Mouse (Mus musculus): ENCODE results near the gene Gabrg3. TPM values are rescaled to one million over a fixed set of nuclear protein-coding genes. Genes with fewer than 3 reads are reported as not detected.
A peak's percentile ranks its signal among the peaks of the same experiment; 100 is the strongest.
"Not testable (repeated sequence)": the region's sequence is repeated elsewhere in the genome, so short reads cannot be mapped to it uniquely, and the experiment has no call there.

Gabrg3 gene
- total RNA-seq, 4 experiments from 2014 or later = 2.6 to 11.3 (median 6.9) TPM

DNA sequence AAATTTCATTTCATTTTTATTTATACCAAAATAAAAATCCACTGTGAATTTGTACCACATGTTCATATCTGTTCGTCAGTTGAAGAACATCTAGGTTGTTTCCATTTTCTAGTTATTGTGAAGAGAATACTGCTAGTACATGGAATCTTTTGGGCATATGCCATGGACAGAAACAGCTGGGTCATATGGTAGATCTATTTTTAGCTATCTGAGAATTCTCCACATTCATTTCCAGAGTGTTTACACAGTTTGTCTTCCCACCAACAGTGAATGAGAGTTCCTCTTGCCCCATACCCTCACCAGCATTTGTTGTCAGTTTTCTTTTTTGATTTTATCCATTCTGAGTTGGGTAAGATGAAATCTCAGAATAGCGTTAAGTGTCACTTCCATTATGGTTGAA, 75.0 kb downstream of the Gabrg3 start:
- DNase-seq = no peak

DNA sequence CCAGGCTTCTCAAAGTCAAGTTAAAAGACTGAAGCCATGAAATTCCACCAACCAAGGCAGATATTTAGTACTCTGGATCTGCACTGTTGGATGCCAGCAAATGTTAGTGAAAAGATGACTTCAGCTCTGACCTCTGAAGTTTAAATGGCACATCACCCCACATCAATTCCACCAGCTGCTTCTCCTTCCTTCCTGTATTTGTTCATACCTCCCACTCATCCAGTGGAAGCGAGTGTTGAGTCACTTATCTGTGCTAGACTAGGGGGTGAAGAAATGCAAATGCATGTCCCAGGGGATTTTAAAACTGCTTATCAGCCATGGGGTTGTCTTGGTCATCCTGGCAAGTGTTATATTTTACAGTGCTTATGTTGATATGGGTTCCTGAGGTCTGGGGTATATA, 79.7 kb downstream of the Gabrg3 start:
- no peak for DNase-seq

DNA sequence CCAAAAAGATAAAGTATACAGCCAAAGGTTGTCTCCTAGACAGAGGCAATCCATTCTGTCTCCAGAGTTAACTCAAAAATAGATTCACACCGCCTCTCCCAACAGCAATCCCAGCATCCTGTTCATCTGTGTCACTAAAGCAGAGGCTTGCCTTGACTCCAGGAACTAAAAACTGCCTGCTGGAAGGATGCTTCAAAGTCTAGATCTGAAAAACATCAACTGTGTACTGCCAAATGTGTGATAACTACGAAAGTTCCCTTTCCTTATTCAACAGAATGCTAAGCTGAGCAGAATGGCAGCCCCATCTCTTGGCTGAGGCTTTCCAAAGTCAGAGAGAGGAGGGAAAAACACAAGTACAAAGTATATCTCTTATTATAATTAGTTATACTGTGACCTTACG, 90.3 kb downstream of the Gabrg3 start:
- no peak for DNase-seq

DNA sequence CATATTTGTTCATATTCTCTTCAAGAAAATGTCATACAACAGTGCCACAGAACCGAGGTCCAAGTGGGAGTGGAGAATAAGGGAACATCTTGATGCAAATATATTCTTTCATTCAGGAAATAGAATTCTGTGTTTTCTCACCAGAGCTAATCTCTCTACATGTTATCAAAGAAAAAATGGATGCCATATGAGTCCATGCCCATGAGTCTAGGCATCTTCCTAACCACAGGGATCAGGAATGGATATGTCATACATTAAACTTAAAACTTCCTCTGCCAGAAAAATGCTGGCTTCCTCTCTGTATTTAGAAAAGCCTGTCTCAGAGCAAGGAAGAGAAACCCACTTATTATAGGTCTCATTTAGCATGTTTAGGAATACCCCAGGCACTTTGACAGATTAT, 92.9 kb downstream of the Gabrg3 start:
- no peak for DNase-seq

DNA sequence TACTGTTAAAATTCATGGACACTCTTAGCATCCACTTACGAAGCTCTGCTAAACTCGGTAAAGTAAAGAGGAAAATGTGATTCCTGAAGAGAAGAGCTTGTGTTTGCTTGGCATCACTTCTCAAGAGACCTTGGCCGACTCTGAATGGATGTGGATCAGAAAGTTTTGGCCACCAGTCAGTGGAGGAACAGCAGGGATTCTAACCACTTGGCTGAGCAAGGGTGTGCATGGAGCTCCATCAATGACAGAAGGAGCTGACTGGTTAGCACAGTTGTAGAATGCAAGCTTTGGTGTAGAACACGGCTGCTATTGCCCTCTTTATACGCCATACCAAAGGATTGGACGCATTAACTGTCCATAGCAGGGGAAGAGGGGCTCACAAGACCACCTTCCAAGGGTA, 93.4 kb downstream of the Gabrg3 start:
- no peak for DNase-seq

DNA sequence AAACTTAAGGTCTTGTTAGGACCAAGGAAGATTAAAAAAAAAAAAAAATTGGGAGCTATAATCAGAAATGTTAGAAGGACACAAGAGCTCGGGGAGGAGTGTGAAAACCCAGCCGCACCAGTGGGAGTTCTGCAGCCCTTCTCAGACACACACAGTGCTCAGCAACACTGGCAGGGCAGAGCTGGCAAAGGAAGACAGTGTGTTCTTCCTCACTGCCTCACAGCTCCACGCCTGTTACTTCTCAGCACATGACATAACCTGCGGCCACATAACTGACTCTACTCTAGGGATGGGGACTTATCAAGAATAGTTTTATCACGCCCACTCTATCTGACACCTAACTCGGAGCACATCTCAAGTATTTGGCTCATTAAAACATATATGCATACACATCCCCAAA, 103.8 kb downstream of the Gabrg3 start:
- DNase-seq = no peak

DNA sequence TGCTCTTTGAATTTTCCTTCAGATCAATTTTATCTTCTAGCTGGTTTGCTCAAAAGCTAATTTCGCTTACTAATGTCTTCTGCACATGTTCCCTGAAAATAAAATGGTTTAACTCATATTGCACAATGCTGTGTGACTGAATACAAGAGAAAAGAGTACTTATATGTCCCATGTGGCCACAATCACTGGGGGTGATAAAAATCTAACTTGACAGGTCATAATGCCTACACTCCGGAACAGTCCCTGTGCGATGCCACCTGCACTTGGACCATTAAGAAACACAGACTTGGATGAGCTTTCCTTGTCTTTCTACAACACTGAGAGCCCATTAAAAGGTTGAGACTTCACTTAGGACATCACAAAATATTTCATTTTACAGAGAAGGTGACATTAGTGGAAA, 108.1 kb downstream of the Gabrg3 start:
- DNase-seq = no peak

DNA sequence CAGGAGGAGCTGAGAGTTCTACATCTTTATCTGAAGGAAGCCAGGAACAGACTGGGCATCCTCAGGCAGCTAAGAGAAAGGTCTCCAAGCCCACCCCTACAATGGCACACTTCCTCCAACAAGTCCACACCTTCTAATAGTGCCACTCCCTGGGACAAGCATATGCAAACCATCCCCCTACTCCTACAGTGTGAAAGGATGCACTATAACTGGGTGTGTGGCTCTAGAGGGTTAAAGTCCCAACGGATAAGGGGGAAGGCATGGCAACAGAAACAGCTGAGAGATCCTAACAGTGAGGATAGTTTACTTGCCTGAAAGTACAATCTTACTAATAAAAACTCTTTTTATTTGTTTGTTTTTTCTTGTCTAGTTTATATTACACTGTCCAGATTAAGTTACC, 126.8 kb downstream of the Gabrg3 start:
- no peak for DNase-seq

DNA sequence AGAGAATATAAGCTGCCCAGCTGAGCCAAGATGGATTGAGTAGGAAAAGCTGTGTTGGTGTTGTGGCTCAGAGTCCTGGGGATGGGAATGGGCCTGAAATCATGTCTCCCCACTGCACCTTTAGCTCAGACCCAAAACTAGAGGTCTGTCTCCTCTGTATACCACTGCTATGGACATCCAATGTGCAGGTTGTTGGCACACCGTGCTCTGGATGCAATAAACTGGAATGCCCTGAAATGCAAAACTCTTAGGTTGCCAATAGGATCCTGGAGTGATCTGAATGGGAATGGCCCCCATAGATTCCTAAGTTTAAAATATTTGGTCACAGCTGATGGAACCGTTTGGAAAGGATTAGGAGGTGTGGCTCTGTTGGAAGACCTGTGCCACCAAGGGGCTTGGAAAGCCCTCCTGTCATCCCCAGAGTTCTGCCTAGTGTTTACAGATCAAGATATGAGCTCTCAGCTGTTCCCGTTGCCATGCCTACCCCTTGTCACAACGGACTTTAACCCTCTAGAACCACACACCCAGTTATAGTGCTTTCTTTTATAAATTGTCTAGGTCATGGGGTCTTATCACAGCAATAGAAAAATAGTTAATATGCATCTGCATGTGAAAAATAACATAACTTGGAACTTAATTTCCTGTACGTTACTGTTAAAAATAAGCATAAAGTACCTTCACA, 128.0 kb downstream of the Gabrg3 start:
- no peak for DNase-seq

DNA sequence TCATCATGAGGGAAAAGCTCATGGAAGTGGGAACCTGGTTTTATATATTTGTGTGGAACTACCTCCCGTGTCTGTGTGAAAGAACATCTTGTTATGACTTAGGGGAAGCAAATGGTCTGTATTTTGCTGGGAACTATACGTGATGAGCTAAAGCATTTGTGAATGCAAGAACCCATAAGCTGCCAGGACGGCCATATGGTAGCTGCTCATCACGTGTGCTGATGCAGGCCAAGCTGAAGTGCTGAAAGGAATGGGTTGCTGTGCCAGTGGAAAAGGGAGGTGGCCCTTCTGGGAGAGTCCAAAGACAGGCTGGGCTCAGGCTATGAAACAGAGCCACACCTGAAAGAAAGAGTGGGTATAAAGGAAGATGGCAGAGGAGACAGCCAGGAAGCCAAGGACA, 143.0 kb downstream of the Gabrg3 start:
- DNase-seq = no peak

DNA sequence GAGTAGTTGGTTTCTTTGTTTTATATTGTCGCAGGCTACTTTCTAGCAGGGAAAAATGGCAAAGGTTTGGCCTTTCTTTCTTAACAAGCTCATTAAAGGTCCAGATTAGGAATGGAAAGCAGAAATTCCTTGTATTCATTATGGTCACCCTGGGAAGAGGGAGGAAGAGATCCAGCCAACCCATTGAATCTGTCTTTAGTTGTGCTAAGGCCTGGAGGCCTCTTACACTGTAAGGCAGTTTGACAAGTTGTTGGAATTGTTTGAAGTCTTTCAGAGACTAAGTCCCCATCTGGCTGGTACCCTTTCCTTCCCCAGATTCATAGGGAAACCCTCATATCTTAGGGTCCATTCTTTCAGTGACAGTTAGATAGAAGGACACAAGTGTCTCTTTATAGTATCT, 172.9 kb downstream of the Gabrg3 start:
- DNase-seq = no peak

DNA sequence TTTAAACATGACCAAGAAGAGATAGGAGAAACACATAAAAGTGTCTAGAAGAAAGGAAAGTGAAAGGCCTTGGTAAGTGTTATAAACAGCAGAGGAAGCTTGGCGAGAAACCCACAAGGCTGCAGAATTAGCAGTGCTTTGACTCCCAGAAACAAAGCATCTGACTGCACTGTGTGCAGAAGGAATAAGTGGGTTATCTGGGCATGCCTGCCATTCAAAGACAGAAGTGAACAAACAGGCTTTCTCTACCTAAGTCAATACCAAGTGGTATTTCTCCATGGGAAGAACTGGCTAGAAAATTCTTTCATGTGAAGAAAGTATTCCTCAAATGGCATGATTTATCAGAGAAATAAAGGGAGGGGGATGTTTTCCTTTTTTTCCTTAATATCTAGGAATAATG, 201.0 kb downstream of the Gabrg3 start:
- no peak for DNase-seq

DNA sequence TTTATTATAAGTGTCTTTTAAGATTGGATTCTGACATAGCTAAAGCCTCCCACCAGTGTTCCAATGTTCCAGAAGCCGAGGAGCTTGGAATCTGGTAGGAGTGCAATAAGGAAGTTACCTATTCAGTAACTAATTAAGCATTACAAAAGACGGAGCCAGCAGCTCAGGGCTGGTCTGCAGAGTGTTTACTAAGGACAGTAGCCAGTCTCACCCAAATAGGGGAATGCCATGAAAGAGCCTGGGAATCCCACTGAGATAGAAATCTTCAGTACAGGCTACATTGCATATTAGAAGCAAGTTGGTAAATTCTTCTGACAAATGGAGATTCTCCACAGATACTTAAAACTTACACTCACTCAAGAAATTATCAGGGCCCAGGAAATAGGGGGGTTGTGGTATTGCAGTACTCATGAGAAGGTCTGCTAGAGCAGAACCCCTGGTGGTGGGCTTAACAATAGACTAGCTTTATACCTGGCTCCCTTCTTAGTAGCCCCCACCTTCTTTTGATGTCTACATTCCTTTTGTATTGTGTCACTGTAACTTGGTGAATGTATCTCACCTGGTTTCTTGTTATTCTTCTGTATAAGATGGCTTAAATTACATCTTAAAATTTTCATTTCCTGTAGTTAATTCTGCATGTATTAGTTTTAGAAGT, 211.0 kb downstream of the Gabrg3 start:
- DNase-seq = not testable (repeated sequence)

DNA sequence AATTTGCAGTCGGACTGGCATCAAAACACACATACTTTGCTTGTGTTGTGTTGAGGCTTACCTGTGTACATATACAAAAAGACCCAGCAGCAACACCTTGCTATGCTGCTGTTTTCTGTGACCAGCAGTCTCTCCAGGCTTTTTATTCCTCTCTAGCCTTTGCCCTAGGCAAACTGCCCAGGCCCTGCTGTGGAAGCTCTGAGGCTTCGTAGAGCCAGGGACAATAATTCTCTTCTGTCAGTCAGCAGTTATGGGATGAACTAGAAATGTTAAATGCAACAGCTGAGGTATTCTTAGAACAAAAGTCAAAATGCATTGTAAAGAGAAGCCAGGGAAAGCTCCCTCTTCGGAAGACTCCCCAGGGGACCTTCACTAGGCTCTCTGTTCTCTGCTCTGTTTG, 220.1 kb downstream of the Gabrg3 start:
- DNase-seq = no peak

DNA sequence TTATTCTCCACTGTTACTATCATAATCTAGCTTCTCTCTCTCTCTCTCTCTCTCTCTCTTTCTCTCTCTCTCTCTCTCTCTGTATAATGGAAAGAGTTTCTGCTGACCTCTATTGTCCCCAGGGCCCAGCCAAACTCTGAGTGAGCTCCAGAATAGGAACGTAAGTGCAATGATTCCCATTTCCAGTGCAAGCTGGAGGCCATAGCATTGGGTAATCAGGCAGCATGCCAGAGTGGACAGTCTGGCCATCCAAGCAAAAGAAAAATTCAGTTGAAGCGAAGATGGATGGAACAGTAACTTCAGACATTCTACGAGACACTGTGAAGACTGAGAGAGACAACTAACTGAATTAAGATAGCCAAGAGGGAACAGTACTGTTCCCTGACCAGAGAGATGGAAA, 228.8 kb downstream of the Gabrg3 start:
- peak; percentile 62 for DNase-seq

DNA sequence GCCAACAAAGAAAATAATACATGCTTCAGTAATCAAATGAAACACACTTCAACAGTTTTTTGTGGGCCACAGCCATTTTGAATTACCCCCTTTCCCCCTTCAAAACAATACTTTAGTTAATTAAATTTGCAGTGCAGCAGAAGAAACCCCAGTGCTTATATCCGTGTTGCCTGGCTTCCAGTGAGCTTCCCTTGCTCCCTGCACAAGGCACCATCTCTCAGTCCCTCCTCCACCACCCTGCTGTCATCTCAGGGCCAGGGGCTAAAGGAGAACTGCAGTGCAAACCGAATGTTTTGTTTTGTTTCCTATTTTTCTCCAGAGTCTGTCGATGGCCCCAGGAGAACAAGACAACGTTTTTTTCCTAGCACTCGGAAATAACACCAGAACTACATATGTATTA, 233.2 kb downstream of the Gabrg3 start:
- DNase-seq = no peak

DNA sequence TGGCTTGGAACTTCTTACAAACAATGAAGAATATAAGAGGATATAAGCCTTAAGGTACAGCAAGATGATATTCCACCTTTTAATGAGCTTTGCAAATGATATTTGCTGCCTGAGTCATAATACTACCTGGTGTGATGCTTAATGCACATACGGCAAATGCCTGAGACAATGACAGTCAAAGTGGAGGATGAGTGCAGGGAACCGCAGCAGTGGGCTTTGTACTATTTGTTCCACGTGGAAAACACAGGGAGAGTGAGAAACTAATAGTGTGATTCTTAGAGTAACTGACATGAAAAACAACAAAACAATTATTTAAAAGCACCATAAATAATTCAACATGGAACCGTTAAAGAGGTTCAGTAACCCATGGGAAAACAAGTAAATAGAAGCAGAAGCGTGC, 236.2 kb downstream of the Gabrg3 start:
- DNase-seq = no peak

DNA sequence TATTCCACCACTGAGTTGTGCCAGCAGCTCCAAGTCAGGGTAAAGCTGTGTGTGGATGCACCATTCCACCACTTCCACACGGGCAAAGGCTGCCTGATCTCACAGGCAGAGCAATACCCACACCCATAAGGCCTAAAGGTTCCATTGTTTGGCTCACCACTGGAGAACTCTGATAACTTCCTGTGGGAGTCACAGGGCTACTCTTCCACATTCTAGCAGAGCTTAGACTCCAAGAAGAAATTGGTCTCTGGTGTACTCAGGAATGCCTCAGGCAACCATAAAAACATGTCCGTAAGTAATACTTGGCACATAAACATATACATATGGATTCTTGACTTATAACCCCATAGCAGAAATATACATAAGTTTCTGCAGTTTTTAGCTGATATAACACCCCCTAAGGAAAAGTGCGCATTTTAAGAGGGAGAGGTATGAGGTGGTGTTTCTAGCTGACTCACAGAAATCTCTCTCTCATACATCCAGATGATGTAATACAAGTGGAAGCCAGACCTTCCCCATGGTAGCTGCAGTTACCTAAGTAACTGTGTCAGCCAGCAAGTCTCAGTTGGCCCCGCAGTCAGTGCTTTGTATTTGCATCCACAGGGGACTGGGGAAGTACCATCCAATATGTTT, 248.8 kb downstream of the Gabrg3 start:
- DNase-seq = no peak

DNA sequence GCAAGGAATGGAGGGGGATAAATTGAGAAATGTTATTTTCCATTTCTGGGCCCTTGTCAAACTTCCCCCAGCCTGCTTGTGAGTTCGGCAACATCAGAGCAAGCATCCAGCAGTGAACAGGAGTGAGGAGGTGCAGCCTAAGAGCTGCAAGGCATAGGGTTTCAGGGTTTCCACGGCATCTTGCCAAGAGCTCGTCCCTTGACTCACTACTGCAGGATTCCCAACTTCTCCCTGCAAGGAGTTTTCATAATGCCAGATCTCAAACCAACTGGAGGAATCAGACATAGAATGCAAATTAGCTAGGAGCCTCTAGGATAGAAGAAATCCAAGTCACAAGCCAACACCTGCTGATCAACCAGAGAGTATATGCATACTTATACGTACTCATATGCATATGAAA, 254.0 kb downstream of the Gabrg3 start:
- peak; percentile 8 for DNase-seq

DNA sequence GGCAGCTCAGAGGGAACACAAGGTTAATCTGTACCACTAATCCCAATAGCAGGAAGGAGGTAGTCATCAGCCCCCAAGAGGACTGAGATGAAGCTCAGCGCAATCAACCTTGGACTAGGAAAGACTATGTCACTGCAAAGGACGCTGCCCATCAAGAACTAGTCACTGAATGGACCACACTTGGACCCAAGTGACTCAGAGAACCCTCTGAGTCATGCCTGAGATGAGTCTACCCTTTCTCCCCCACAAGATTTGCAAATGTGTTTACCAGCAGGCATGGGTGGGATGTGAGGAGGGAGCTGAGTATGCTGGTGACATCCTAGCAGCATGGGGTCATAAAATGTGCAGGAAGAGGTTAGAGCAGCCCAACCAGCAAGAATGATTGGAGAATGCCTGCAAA, 254.5 kb downstream of the Gabrg3 start:
- DNase-seq = peak; percentile 59

DNA sequence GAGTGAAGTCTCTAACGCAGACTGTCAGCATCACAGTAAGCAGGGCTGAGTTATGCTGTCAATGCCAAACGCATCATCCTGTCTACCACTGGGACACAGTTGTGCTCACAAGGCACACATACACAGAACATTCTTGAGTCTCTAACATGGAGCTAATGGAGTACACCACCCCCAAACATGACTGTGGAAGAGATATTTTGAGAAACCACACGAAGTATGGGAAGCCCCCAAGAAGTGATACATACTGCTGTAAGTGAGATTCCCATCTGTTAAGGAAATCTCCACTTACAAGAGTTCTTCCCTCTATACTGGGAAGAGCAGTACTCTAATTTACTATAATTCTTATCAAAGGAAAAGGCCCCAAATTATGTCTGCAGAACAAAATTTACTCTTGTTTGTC, 286.9 kb downstream of the Gabrg3 start:
- DNase-seq = no peak

DNA sequence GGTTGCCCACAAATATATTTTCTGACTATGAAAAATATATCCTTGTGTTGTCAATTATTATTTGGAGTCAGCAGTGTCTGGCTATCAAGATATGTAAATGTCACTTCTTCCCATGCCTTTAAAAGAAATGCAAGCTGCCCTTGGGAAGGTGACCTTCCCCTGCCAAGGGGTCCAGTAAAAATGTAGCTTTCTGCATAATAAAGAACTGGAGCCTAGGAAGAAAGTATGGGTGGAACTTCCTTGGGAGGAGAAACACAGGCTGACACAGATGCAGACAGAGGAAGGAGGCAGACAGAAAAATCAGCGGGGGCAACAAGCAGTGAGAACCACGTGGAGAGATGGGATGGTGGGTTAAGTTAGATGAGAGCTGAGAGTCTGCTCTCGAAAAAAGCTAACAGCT, 304.9 kb downstream of the Gabrg3 start:
- DNase-seq = no peak

DNA sequence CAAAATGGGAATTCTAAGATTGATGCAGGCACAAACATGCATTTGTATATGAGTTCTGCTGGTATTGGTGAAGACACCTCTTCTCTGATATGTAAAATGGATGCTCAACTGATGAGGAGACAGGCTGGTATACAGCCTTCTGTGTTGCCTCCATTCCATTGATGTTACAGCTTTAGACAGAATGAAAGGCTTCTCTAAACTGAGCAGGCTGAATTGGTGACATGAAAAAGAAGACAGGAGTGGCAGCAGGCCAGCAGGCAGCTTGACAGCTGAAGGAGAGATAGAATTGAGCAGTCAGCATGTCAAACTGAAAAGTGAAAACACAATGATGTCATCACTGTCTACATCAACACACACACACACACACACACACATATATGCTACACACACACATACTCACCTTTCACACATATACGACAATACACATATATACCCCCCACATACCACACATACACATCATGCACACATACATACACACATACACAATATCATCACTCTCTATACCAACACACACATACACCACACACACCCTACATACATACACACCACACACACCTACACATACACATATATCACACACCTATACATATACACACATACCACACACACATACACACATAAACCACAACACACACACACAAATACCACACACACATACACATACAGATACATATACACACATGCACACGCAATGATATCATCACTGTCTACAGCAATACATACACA, 315.4 kb downstream of the Gabrg3 start:
- DNase-seq = no peak

DNA sequence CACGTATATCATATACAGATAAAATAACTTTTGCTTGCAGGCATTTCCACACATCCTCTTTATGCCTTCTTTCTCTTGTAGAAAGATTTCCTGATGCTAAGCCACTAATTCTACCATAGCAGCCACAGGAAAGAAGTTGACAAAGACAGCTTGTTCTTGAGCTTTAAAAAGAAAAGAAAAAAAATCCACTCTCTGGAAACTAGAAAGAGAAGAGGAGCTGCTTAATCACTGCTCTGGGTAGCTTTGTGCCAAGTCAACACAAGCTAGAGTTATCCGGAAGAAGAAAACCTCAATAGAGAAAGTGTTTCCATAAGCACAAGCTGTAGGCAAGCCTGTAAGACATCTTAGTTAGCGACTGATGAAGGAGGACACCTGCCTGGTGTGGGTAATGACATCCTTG, 321.6 kb downstream of the Gabrg3 start:
- DNase-seq = no peak

All from adrenal gland, adult 8-10 months (tissue).